Mouse (Mus musculus) testis, postnatal 14 days (tissue): ENCODE results near the gene Gpa33.

ENCODE experiments used
- DNase-seq: peaks from one replicate; pipeline ENCODE4 v3.0.0; 2021; ENCODE audit warnings: low spot score

The Gpa33 gene

DNA sequence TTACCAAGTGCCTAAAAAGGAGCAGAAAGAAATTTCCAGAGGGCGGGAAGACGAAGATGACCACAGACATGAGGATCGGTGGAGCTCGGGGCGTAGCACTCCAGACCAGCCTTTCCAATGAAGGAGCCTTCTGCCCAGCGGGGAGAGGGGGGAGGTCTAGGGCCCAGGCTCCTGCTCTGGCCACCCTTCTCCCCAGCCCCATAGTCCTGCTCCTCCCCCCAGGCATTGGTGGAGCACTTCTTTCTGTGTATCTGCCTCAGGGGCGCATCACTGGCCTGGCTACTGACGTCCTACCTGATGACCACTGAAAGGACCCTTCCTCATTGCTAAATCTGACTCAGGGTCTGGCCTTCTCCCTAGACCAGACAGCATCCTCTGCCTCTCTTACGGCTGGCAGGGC lies 35.1 kb downstream of the Gpa33 start:
- no peak for DNase-seq

DNA sequence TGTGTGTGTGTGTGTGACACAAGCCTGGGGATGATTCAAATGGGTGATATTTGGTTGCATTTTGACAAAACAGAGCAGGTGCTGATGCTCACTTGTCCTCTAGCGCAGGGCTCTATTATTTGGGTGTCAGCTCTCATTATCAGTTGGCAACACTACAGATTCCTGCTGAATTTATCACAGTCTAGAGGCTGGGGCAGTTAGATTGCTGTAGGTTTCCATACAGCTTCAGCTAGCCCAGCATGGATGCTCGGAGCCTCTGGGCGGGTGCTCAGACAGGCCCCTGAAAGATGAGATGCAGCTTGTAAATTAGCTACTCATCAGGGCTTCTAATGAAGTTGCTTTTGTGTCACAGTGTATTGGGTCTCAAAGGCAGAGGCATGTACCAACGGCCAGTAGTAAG lies 37.4 kb downstream of the Gpa33 start:
- DNase-seq, result no peak

DNA sequence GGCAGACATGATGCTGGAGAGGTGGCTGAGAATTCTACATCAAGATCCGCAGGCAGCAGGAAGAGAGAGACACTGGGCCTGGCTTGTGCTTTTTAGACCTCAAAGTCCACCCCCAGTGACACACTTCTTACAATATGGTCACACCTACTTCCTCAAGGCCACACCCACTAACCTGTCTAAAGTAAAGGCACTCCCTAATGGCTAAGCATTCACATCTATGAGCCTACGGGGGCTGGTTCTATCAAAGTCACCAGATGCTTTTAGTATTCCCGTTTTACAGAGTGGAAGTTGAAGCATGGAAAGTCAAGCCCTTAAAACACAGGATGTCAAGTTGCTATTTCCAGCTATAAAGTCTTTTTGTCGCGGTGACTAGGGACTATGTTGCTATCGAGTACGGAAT lies 38.0 kb downstream of the Gpa33 start:
- no peak for DNase-seq

DNA sequence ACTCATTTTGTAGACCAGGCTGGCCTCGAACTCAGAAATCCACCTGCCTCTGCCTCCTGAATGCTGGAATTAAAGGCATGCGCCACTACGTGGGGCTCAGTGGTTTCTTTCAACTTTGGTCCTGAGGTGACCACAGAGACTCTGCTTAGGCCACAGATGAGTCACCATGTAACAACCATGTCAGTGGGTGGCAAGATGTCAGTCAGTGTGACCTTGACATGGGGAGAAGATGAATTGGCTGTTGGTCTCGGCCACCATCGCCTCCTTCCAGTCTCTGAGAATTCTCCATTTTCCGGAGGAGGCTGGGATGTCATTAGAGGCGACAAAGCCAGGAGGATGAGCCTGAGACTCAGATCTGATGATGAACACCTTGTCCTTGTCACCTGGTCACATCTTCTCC lies 39.7 kb downstream of the Gpa33 start:
- DNase-seq, result no peak

DNA sequence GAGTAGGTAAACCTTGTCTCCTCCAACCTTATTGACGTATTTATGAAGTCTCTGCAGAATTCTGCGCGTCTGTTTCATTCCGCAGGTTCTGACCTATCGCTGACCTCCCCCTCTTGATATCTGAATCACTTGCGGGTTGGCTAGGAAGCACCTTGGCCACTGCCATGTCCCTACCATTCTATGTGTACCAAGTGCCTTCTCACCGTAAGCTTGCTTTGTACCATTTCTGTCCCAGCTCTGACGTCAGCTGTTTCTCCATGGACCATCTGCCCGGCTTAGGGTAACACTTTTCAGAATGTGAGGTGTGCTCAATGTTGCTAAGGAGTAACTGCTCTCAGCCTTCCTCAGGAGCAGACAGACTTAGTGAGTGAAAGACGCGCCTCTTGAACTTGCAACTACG lies 40.8 kb downstream of the Gpa33 start:
- DNase-seq, result no peak

DNA sequence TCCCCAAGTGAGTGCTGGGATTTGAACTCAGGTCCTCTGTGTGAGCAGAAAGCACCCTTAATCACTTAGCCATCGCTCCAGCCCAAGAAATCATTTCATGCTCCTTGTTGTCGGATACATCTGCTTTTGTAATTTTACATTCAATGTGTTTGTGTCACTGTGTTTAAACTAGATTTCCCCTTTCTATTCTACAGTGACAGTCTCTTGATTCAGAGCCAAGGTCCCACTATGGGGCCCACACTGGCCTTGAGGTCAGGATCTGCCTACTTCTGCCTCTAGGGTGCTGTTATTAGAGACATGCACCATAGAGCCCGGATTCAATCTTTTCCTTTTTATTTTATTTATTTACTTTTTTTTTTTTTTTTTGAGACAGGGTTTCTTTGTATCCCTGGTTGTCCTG lies 43.0 kb downstream of the Gpa33 start:
- no peak for DNase-seq

DNA sequence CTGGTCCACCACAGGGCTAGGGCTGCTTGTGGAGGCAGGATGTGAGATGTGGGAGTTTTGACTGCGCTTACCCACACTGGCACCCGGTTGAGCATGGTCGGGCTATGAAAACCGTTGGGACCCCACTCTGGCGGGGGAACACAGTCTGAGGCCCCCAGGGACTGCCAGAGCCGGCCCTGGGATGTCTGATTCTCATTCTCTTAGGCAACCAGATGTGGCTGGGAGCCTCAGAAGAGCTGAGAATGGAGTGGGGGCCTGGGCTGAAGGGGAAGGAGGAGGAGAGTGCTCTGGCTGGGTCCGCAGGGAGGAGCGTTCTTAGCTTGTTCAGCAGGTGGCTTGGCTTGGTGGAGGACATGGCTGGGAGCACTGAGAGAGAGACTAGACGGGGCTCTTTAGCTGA lies 43.6 kb downstream of the Gpa33 start:
- no peak for DNase-seq

DNA sequence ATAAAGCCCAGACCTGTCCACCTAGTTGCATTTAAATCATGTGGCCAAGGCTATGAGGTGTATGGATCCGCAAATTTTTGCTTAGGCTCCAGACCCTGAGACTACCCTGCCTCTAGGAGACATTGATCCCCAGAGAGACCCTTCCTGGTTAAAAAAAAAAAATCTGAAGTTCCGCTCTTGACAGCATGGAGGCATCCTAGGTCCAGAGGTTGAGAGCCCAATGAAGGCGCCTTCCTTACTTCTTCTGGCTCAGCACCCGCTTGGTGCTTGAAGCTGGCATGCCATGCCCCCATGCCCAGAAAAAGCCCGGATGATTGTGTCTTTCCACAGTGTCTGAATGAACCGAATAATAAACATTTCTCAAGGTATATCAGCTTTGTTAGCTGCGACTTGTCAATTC lies 51.5 kb downstream of the Gpa33 start:
- DNase-seq, result no peak

DNA sequence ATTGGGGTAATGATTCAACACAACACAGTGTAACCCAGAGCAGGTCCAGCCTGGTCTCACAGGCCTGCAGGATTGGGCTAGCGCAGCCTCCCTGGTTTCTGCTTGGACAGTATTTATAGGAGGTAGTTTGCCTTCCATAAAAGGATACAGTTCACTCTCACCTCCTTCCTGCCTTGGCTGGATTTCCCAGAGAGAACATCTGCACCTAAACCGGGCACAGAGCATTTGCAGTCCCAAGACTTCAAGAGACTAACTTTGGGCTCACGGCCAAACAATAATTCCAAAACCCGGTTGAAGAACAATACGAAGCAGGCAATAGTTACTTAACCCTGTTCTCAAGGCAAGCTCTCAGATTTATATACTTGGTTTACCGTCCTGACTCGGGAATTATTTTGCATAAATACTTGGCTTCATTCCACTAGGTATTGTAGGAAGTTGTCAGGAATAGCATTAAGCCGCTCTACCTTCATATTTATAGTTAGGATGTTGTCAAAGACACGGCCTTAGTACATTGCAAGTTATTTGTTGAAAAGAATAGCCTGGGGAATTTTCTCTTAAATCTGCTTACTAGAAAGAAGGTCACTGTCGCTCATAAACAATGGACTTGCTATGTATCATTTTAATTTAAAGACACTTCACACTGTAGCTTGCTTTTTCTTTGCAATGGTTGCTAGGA lies 53.1 kb downstream of the Gpa33 start:
- no peak for DNase-seq

DNA sequence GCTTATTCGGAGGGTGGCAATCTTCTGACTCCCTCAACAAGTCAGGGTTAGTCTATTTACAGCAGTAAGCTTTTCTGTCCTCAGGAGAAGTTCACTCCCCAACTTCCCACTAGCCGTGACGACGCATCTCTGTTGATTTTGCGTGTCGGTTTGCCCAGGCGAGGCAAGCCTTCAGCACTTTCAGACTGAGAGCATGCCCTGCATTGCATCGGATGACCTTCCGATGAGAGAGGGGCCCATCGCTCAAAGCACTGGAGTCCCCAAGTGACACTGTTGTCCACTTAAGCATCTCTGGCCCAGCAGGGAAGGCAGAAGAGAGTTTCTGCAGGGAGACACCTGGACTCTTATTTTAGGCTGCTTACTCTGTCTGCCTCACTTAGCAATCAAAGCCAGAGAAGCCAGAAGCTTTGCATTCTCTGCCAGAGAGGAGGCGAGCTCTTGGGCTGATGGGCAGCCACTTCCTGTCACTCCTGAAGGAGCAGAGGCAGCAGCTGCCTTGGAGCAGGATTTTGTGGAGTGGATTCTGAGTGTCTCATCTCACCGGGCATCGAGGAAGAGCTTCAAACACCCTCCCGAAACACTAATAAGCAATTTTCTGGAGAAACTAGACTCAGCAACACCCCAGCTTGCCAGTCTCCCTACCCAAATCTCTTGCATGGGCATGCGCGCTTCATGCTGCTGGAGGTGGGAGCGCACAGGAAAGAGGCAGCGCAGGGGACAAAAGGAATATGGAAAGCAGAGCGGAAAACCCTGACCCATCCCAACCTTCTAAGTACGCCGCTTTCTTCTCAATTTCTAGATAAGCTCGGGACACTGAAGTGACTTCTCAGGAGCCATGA lies 54.6 kb downstream of the Gpa33 start:
- DNase-seq, result no peak

DNA sequence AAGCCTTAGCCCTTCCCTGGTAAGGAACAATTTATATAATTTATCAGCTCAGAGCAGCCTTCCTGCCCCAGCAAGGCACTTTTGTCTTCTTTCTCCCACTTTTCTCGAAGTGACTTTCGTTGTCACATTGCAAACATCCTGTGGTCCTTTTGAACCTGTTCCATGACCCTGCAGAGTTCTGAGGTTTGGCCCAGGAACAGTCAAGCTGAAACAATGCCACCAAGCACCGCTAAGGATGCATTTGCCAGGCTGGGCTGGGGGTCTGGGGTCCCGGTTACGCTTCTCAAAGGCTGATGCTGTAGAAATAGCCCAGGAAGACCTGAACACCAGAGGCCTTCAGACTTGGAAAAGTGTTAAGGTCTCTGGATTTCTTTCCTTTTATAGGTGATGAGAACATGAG lies 55.3 kb downstream of the Gpa33 start:
- DNase-seq, result no peak

DNA sequence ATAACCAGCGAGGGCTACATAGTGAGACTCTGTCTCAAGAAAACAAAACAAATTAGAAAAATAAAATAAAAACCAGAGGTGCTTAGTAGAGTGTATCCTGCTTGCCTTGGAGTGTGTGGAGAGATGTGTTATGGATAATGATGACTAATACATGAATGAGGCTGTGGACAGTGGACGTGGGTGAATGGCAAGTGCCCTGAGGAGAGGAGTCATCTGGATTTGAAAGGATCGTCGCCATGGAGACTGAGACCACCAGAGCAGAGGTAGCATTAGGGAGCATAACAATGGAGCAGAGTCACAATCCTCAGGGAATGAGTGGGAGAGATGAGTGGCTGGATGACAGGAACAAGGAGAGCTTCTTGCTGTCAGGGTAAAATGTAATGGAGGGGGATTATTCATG lies 59.8 kb downstream of the Gpa33 start:
- no peak for DNase-seq

DNA sequence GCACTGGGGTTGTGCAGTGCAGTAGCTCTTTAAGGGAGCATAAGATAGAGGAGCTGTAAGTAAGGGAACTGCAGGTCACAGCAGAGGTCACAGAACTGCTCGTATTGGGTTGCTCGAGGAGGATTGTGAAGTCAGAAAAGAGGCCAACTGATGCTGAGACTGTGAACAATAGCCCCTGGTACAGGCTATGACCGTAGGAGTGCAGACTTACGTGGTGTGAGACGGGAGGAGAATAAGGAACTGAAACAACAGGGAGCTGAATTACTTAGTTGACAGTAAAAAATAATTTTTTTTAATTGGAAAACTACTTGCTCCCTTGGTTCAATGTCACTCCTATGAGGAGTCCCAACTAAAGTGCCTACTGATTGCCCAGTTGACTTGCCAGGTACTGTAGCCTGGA lies 74.1 kb downstream of the Gpa33 start:
- DNase-seq, result no peak

DNA sequence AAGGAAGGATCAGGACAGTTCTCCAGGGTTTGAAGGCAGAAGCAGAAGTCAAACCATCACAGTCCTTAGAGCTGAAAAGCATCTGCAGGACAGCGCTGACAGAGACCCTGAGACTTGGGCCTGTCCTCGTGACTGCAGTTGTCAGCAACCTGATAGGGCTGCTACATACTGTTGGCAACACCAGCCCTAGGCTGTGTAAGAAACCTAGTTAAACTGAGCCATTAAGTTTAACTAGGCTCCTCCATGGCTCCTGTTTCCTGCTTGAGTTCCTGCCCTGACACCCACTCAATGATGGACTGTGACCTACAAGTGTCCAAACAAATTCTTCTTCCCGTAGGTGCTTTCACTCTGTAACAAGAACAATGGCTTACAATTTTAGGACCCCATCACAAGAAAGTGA lies 75.1 kb downstream of the Gpa33 start:
- no peak for DNase-seq

DNA sequence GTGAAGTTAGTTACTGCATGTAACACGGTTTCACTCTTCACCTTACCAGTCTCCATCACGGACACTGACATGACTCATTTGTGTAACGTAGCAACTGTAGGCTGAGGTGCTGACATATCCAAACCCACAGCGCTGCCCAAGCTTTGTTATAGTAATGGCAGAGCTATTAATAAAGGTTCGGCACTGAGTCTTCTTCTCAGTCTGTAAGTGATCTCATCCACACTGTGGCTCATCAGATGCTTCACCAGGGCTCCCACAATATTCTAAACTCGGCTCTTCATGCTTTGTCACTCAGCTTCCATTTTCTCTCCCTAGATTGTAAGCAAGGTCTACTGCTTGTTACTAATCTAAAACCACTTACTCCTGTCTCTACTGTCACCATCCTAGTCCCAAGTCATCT lies 79.3 kb downstream of the Gpa33 start:
- no peak for DNase-seq

DNA sequence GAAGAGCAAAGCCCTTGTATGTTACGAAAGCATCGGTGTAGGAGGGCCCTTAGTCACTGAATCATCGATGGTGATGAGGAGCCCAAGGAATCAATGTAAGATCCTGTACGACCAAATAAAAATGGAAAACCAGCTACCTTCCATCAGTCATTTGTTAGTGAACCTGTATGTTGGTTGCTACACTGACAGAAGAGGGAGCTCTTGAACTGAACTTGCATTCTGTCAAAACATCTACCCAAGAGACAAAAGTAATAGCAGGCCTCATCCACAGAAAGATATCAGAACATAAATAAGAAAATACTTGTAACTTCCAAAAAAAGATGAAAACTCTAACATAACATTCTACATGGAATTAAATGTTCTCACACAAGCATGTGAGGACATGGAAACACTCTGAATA lies 84.1 kb downstream of the Gpa33 start:
- no peak for DNase-seq
